Mouse (Mus musculus) CH12F3 (cell line): ENCODE measurements at regions not wholly inside any gene's neighbourhood (a gene's known extent, or its start where the extent isn't known, plus 50 kb on each side); places are given as distances from the start of the nearest gene placed in this dataset.

Source experiments
- in situ Hi-C: fragments of 300-500 bp; cut with MboI; formaldehyde crosslinking; loops from 2 replicates; pipeline ENCODE4 v1.14.3; 2020; ENCODE audit warnings: low sequenced_read_pairs

- in situ Hi-C loops: no loop called here
Observed at GRCm38 (mm10) chr13:52452291-52452690, 78.8 kb downstream of the Diras2 start.
